Mouse (Mus musculus) adrenal gland, adult 8-10 months (tissue): ENCODE measurements around the gene Gm20825. TPM values are rescaled to one million over a fixed set of nuclear protein-coding genes. Genes with fewer than 3 reads are reported as not detected.
"Not testable (repeated sequence)": the region's sequence is repeated elsewhere in the genome, so short reads cannot be mapped to it uniquely, and the experiment has no call there.

Source experiments
- DNase-seq: peaks from one replicate; pipeline ENCODE4 v3.0.0; 2022
- total RNA-seq, 4 experiments: library from RNA; stranded (reverse); gene quantifications; 2 replicates each; pipeline ENCODE4 v1.2.4; 2022

Gm20825 gene
- total RNA-seq: not detected

DNA sequence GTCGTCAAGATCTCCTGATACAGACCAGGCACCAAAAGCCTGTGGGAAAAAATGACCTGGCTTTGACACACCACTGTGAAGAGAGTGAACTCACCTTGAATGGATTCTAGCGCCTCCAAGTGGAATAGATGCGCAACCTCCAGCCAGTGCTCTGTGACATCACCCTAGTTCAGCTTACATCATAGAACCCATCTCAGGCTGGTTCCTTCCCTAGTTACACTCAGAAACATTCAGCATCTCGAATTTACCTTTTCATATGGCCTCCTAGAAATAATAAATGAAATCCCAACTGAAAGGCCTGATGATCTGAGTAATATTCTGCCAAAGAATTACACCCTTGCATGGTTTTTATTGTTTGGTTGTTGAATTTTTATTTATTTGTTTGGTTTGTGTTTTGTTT lies at the start of gene Gm20825:
TSS of gene Gm20825 (minus strand) at position 101 of the 400 bp plus-strand sequence.
- DNase-seq: not testable (repeated sequence)

Other genes with a start within 250 kb of the Gm20825 start
- not detected for gene Gm29049, start 74.3 kb downstream of the Gm20825 start, total RNA-seq
- not detected for gene Gm20824, start 186.4 kb upstream of the Gm20825 start, total RNA-seq